Comparison of ENCODE assay signal across 19 mouse cellular contexts in genomic region chr14:60386591-60387501, GRCm38 (mm10). TPM values are rescaled to one million over a fixed set of nuclear protein-coding genes. Genes with fewer than 3 reads are reported as not detected.
A peak's percentile ranks its signal among the peaks of the same experiment; 100 is the strongest.
DNase-seq lines count a peak whose midpoint lies in the region; ATAC-seq and TF ChIP-seq lines count a peak whose summit lies in the region.
"Had no signal": no experiment of that assay in that cellular context is flagged by ENCODE, and none has a peak within 500 bp of the region (broad histone marks: within the 10 kb centered on the region; RNA-seq: fewer than 3 reads in every experiment).

No protein-coding gene starts in this region.

- no peak overlapping the region for H3K4me2 ChIP-seq in kidney, embryonic 14.5 days (replicated peaks; ENCODE audit: low read depth, low read length)
- no peak overlapping the region for H3K4me2 ChIP-seq in intestine, embryonic 16.5 days (ENCODE audit: low read depth, low read length)
- H3K4me2 ChIP-seq in liver, embryonic 13.5 days, result no peak overlapping the region; the same call in 1 of the 2 replicates
- H3K4me2 ChIP-seq in stomach, postnatal 0 days (replicated peaks; ENCODE audit: low read depth), result no peak overlapping the region
- H3K4me2 ChIP-seq: heart, embryonic 13.5 days; limb, embryonic 15.5 days had no signal

- DNase-seq in kidney, adult 9 months, result peak; percentile 35
- no peak for DNase-seq in liver, embryonic 13.5 days
- peak; percentile 36 for DNase-seq in stomach, postnatal 0 days (ENCODE audit: low spot score)
- DNase-seq in thymus, adult 18-20 months, result no peak
- DNase-seq in lung, postnatal 36 days, result no peak
- DNase-seq: cerebellum, adult 2 months; gastrocnemius, adult 2 months; heart, postnatal 36 days; layer of hippocampus, postnatal 36 days; lung, postnatal 10 days; midbrain, embryonic 14.5 days; spleen, adult 18-20 months had no signal

- no peak overlapping the region for H3K4me3 ChIP-seq in kidney, embryonic 14.5 days (ENCODE audit: low read length)
- no peak overlapping the region for H3K4me3 ChIP-seq in intestine, embryonic 16.5 days (ENCODE audit: low read length)
- H3K4me3 ChIP-seq in liver, embryonic 13.5 days (replicated peaks), result no peak overlapping the region
- H3K4me3 ChIP-seq in stomach, postnatal 0 days (ENCODE audit: low read depth, low read length), result no peak overlapping the region
- H3K4me3 ChIP-seq: gastrocnemius, adult 2 months; heart, embryonic 13.5 days; layer of hippocampus, adult 2 months; limb, embryonic 15.5 days; myocyte had no signal

- no peaks in the 10 kb centered on the region for H3K27me3 ChIP-seq in kidney, embryonic 14.5 days (ENCODE audit: control insufficient read depth, insufficient read depth, low read length)
- no peaks in the 10 kb centered on the region for H3K27me3 ChIP-seq in intestine, embryonic 16.5 days (replicated peaks; ENCODE audit: control insufficient read depth, insufficient read depth, low read length)
- no peaks in the 10 kb centered on the region for H3K27me3 ChIP-seq in liver, embryonic 13.5 days
- H3K27me3 ChIP-seq in stomach, postnatal 0 days (ENCODE audit: control insufficient read depth, insufficient read depth, low read length), result no peaks in the 10 kb centered on the region
- H3K27me3 ChIP-seq: heart, embryonic 13.5 days; limb, embryonic 15.5 days had no signal

- H3K9me3 ChIP-seq in kidney, embryonic 14.5 days (ENCODE audit: control insufficient read depth, low read length), result no peaks in the 10 kb centered on the region
- H3K9me3 ChIP-seq in intestine, embryonic 16.5 days (ENCODE audit: control insufficient read depth, low read length), result no peaks in the 10 kb centered on the region
- H3K9me3 ChIP-seq in liver, embryonic 13.5 days (replicated peaks), result no peaks in the 10 kb centered on the region
- no peaks in the 10 kb centered on the region for H3K9me3 ChIP-seq in stomach, postnatal 0 days (ENCODE audit: control insufficient read depth, low read length)
- H3K9me3 ChIP-seq: heart, embryonic 13.5 days; limb, embryonic 15.5 days had no signal

- H3K36me3 ChIP-seq in kidney, embryonic 14.5 days (ENCODE audit: control insufficient read depth, insufficient read depth, low read length), result no peaks in the 10 kb centered on the region
- H3K36me3 ChIP-seq in intestine, embryonic 16.5 days (ENCODE audit: control insufficient read depth, insufficient read depth, low read length), result no peaks in the 10 kb centered on the region
- H3K36me3 ChIP-seq in liver, embryonic 13.5 days, result no peaks in the 10 kb centered on the region
- H3K36me3 ChIP-seq in stomach, postnatal 0 days (ENCODE audit: control insufficient read depth, insufficient read depth, low read length), result no peaks in the 10 kb centered on the region
- H3K36me3 ChIP-seq: heart, embryonic 13.5 days; limb, embryonic 15.5 days had no signal

- no peak for TF ChIP-seq EP300 in stomach, postnatal 0 days (optimal IDR thresholded peaks at IDR 0.05)

- WGBS in kidney, embryonic 14.5 days, result 76% methylated on average over 6 of the region's 6 CpGs
- 61% methylated on average over 6 of the region's 6 CpGs for WGBS in intestine, embryonic 16.5 days
- WGBS in liver, embryonic 13.5 days (ENCODE audit: insufficient replicate concordance), result 52% methylated on average over 6 of the region's 6 CpGs
- WGBS in stomach, postnatal 0 days, result 57% methylated on average over 6 of the region's 6 CpGs

- ATAC-seq in kidney, embryonic 14.5 days (ENCODE audit: low FRiP score, low TSS enrichment), result no peak
- peak; percentile 85 for ATAC-seq in intestine, embryonic 16.5 days
- peak; percentile 64 for ATAC-seq in liver, embryonic 13.5 days (ENCODE audit: low read depth)
- peak; percentile 82 for ATAC-seq in stomach, postnatal 0 days (ENCODE audit: low FRiP score, low TSS enrichment)
- ATAC-seq: hindbrain, embryonic 16.5 days had no signal

- no peak overlapping the region for H3K9ac ChIP-seq in kidney, embryonic 14.5 days (ENCODE audit: low read depth, low read length)
- H3K9ac ChIP-seq in intestine, embryonic 16.5 days (ENCODE audit: low read depth, low read length), result no peak overlapping the region
- H3K9ac ChIP-seq in liver, embryonic 13.5 days, result no peak overlapping the region
- no peak overlapping the region for H3K9ac ChIP-seq in stomach, postnatal 0 days (ENCODE audit: low read length)
- H3K9ac ChIP-seq: heart, embryonic 13.5 days; limb, embryonic 15.5 days had no signal

- no peaks in the 10 kb centered on the region for H3K4me1 ChIP-seq in kidney, embryonic 14.5 days (ENCODE audit: control insufficient read depth, insufficient read depth, low read length)
- peaks cover 9% of the 10 kb centered on the region for H3K4me1 ChIP-seq in intestine, embryonic 16.5 days (ENCODE audit: control insufficient read depth, insufficient read depth, low read length)
- no peaks in the 10 kb centered on the region for H3K4me1 ChIP-seq in liver, embryonic 13.5 days (replicated peaks)
- no peaks in the 10 kb centered on the region for H3K4me1 ChIP-seq in stomach, postnatal 0 days (replicated peaks; ENCODE audit: control insufficient read depth, insufficient read depth)
- H3K4me1 ChIP-seq: heart, embryonic 13.5 days; limb, embryonic 15.5 days had no signal

- H3K27ac ChIP-seq in kidney, embryonic 14.5 days (ENCODE audit: low read depth, low read length), result no peak overlapping the region
- no peak overlapping the region for H3K27ac ChIP-seq in intestine, embryonic 16.5 days (ENCODE audit: low read length)
- no peak overlapping the region for H3K27ac ChIP-seq in liver, embryonic 13.5 days
- no peak overlapping the region for H3K27ac ChIP-seq in stomach, postnatal 0 days (replicated peaks)
- H3K27ac ChIP-seq: gastrocnemius, adult 2 months; heart, embryonic 13.5 days; limb, embryonic 15.5 days had no signal

- TF ChIP-seq CTCF in stomach, postnatal 0 days (IDR thresholded peaks at IDR 0.05; ENCODE audit: low read depth), result no peak

RNA-seq across cellular contexts. Expression of gene Amer2, which starts 13.8 kb away (rescaled TPM):
- 2.1 and 2.4 TPM in 2 replicates for polyA plus RNA-seq in kidney, embryonic 14.5 days (2014; fragmentation: Nextera tagmentation; extraction: Ambion mirVana)
- 0.56 and 0.64 TPM in 2 replicates for polyA plus RNA-seq in intestine, embryonic 16.5 days (2015; fragmentation: Nextera tagmentation; extraction: Ambion mirVana)
- 0.22 and 0.24 TPM in 2 replicates for polyA plus RNA-seq in liver, embryonic 13.5 days (2015; fragmentation: Nextera tagmentation; extraction: Ambion mirVana)
- 1.2 and 1.5 TPM in 2 replicates for polyA plus RNA-seq in stomach, postnatal 0 days (2015; fragmentation: Nextera tagmentation; extraction: Ambion mirVana)
- polyA plus RNA-seq: myocyte had no signal

Comparison
In these comparisons a context has a peak if more than half of its experiments do, and no peak if none do; other contexts are left out.
1. DNase-seq: peak in kidney, adult 9 months (single experiment) and stomach, postnatal 0 days (single experiment); none in liver, embryonic 13.5 days (single experiment), thymus, adult 18-20 months (0 of 2) and lung, postnatal 36 days (single experiment).